Mouse (Mus musculus) spleen, postnatal 36 days (tissue): ENCODE data around the gene Tiam2.

ENCODE experiments used
- DNase-seq, 2 experiments: peaks; one replicate each; pipeline ENCODE4 v3.0.0; 2022; ENCODE audit warnings: low spot score in 2 of 2, mixed read lengths in 1 of 2

Gene Tiam2

GRCm38 (mm10) chr17:3452571-3453311, 126.4 kb downstream of the Tiam2 start:
- DNase-seq, result no peak

- DNase-seq, result no peak
Observed at GRCm38 (mm10) chr17:3453946-3454345, 127.6 kb downstream of the Tiam2 start.

GRCm38 (mm10) chr17:3454850-3455249, 128.5 kb downstream of the Tiam2 start:
- DNase-seq, result no peak

GRCm38 (mm10) chr17:3457914-3458681, 131.7 kb downstream of the Tiam2 start:
- DNase-seq, result no peak

GRCm38 (mm10) chr17:3465861-3466260, 139.5 kb downstream of the Tiam2 start:
- no peak for DNase-seq

- DNase-seq, result no peak
Observed at GRCm38 (mm10) chr17:3466681-3467080, 140.3 kb downstream of the Tiam2 start.

GRCm38 (mm10) chr17:3467636-3468324, 141.4 kb downstream of the Tiam2 start:
- no peak for DNase-seq

GRCm38 (mm10) chr17:3472018-3472417, 145.6 kb downstream of the Tiam2 start:
- no peak for DNase-seq

GRCm38 (mm10) chr17:3476546-3476945, 150.2 kb downstream of the Tiam2 start:
- DNase-seq, result no peak

GRCm38 (mm10) chr17:3481576-3482575, 155.5 kb downstream of the Tiam2 start:
- no peak for DNase-seq

- no peak for DNase-seq
Observed at GRCm38 (mm10) chr17:3483091-3483490, 156.7 kb downstream of the Tiam2 start.

GRCm38 (mm10) chr17:3485851-3486250, 159.5 kb downstream of the Tiam2 start:
- no peak for DNase-seq

- DNase-seq, result no peak
Observed at GRCm38 (mm10) chr17:3487211-3487610, 160.8 kb downstream of the Tiam2 start.

GRCm38 (mm10) chr17:3487721-3488601, 161.6 kb downstream of the Tiam2 start:
- no peak for DNase-seq

GRCm38 (mm10) chr17:3490216-3490895, 164.0 kb downstream of the Tiam2 start:
- DNase-seq, result no peak

GRCm38 (mm10) chr17:3491065-3491464, 164.7 kb downstream of the Tiam2 start:
- no peak for DNase-seq

- DNase-seq, result no peak
Observed at GRCm38 (mm10) chr17:3491667-3492066, 165.3 kb downstream of the Tiam2 start.

- no peak for DNase-seq
Observed at GRCm38 (mm10) chr17:3495576-3495975, 169.2 kb downstream of the Tiam2 start.

- DNase-seq, result no peak
Observed at GRCm38 (mm10) chr17:3496080-3496479, 169.7 kb downstream of the Tiam2 start.

GRCm38 (mm10) chr17:3498086-3498485, 171.7 kb downstream of the Tiam2 start:
- DNase-seq, result no peak
